Mouse (Mus musculus) forebrain, embryonic 13.5 days (tissue): Measurements from ENCODE around the gene Spindoc. TPM values are rescaled to one million over a fixed set of nuclear protein-coding genes. Genes with fewer than 3 reads are reported as not detected.

Experiments used
- ATAC-seq: fragments of 200-750 bp; cut with Nextera tagmentation; 2 replicates; pipeline ENCODE4 v1.8.0; 2017
- H3K27ac ChIP-seq: fragments of 300-500 bp; sonication (generic); 2 replicates; pipeline ENCODE4 v1.5.1; 2015; ENCODE audit warnings: inconsistent platforms, mild to moderate bottlenecking, moderate library complexity
- H3K27me3 ChIP-seq: fragments of 300-500 bp; sonication (generic); 2 replicates; pipeline ENCODE4 v1.6.1; 2015; ENCODE audit warnings: mild to moderate bottlenecking, inconsistent platforms
- H3K36me3 ChIP-seq: fragments of 300-500 bp; sonication (generic); 2 replicates; pipeline ENCODE4 v1.6.1; 2015; ENCODE audit warnings: mild to moderate bottlenecking, inconsistent platforms; ENCODE audit not compliant: poor library complexity, severe bottlenecking
- H3K4me1 ChIP-seq: fragments of 300-500 bp; sonication (generic); 2 replicates; pipeline ENCODE4 v1.6.1; 2015; ENCODE audit warnings: inconsistent platforms
- H3K4me2 ChIP-seq: fragments of 300-500 bp; sonication (generic); 2 replicates; pipeline ENCODE4 v1.6.1; 2015; ENCODE audit warnings: inconsistent platforms, mild to moderate bottlenecking, moderate library complexity
- H3K4me3 ChIP-seq: fragments of 300-500 bp; sonication (generic); 2 replicates; pipeline ENCODE4 v1.5.1; 2015; ENCODE audit warnings: mild to moderate bottlenecking, inconsistent platforms
- H3K9ac ChIP-seq: fragments of 300-500 bp; sonication (generic); 2 replicates; pipeline ENCODE4 v1.6.1; 2015; ENCODE audit warnings: mild to moderate bottlenecking, inconsistent platforms
- H3K9me3 ChIP-seq: fragments of 300-500 bp; sonication (generic); replicated peaks from 2 replicates; pipeline ENCODE4 v1.6.1; 2016; ENCODE audit warnings: inconsistent platforms
- WGBS: fragments of 180-500 bp; shearing (Covaris S2); methylation state at CpG from one replicate; pipeline ENCODE4 v1.1.7; 2015; 5-methylcytosine and 5-hydroxymethylcytosine counted together
- polyA plus RNA-seq: library from polyadenylated mRNA; unstranded; fragments of >200 nt; fragmentation: Nextera tagmentation; extraction: Ambion mirVana; gene quantifications from 2 replicates; pipeline ENCODE4 v1.2.1, GENCODE M21; 2015

The Spindoc gene
- polyA plus RNA-seq, 1 experiment from 2014 or later: 47.5 TPM

DNA sequence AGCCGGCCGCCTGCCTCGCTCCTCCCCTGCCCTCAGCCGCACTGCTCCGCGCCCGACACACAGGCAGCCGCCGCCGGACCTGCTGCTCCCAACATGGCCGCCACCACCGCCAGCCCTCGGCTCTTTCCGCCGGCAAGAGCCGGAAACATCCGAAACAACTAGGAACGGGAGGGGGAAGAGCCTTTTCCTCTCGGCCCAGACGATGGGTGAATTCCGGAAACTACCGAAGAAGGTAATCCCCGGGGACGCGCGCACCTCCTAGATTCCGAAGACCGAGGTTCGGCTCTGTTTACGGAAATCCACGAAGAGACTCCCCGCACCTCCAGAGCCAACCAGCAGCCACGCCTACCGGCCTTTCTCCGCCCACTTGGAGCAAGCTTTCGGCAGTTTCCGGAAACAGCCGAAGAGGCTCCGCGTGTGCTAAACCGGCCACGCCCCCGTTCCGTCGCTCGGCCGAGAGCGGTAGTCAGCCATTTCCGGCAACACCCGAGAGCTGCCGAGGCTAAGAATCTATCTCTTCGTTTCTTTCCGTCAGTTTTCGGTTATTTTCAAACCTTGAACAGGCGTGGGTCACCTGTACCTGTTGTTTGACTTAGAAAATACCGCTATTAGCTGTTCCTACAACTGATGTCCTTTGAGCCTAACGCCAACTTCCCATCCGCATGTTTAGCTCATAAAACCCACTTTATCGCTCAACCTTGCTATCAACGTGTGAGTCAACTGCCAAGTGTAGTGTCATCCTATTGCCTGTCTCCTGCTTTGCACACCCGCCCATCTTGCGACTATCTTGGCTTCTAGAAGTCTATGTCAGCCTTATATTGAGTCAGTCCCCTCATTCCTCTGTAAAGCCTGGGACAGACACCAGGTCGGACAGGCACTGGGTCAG lies 41.0 kb downstream of the Spindoc start, which contains the start of gene Mark2:
Mark2 (minus strand) TSS at position 349 of the 886 bp plus-strand sequence.
- Histone ChIP-seq H3K9me3 (no peaks in the 10 kb centered on the region), H3K27me3 (no peaks in the 10 kb centered on the region), H3K4me3 (peak within 1 kb of the TSS; percentile 95), H3K9ac (peak within 1 kb of the TSS; percentile 99), H3K36me3 (0 out of 2 replicates have a peak, but pooled peaks cover 9% of the 10 kb centered on the region), H3K27ac (peak within 1 kb of the TSS; percentile 92), H3K4me1 (peaks cover 44% of the 10 kb centered on the region), H3K4me2 (peak within 1 kb of the TSS; percentile 97)
- ATAC-seq: peak; percentile 95
- WGBS: 2% methylated on average over 63 of the region's 63 CpGs

DNA sequence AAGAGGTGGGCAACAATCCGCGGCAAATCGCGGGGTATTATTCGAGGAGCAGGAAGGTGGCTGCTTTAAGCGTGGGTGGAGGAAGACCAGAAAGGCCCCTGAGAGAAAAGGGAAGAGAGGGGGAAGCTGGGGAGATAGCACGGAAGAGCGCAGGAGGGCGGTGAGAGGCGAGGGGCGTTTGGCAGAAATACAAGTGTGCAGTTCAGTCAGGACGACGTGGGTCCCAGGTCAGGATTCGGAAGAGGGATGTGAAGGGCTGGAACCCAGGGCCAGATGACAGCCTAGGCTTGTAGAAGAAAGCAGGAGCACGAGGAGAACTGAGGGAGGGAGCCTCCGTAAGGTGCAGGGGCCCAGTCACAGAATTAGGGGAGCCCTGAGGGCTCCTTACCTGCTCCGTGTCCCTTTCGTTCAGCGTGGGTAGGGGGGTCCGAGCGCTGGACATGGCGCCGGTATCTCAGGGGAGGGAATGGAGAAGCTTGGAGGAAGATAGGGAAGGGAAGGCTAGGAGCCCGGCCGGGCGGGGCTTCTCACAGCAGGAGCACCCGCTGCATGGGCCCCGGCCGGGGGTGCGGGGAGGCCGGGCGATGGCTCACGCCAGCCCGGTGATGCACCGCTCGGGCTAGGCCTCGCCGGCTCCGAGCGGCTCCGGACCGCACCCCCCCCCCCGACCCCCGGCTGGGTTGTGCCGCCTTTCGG lies 41.9 kb downstream of the Spindoc start:
- 0 out of 2 replicates have a peak, but pooled peaks cover 9% of the 10 kb centered on the region for H3K36me3 ChIP-seq
- H3K9me3 ChIP-seq: no peaks in the 10 kb centered on the region
- under 1% methylated on average over 28 of the region's 46 CpGs for WGBS
- H3K27me3 ChIP-seq: no peaks in the 10 kb centered on the region
- peak overlapping the region; percentile 97 for H3K4me2 ChIP-seq
- H3K27ac ChIP-seq: peak overlapping the region; percentile 92
- H3K9ac ChIP-seq: peak overlapping the region; percentile 99
- peak overlapping the region; percentile 95 for H3K4me3 ChIP-seq
- peak; percentile 83; the same call in 1 of the 2 replicates for ATAC-seq
- peaks cover 52% of the 10 kb centered on the region for H3K4me1 ChIP-seq

DNA sequence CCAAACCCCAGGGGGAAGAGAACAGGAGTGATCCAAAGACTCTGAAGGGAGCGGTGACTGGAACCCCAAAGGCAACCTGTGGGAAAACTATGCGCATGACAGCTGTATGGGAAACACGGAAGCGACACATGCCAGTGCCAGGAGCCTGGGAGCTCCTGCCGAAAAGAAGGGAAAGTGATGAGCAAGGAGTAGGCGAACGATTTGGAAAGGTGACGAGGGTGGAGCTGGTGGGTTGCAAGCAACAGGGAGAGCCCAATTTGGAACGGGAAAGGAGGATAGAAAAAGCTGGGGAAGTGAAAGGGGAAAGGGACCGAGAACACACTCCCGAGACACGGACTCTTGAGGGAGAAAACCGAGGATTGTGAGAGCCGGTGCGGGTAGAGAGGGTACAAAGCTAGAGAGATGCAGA lies 42.4 kb downstream of the Spindoc start:
- peaks cover 52% of the 10 kb centered on the region for H3K4me1 ChIP-seq
- ATAC-seq: no peak
- H3K27ac ChIP-seq: 0 out of 2 replicates have a peak overlapping the region, but pooled peaks have one; percentile 92
- peak overlapping the region; percentile 97 for H3K4me2 ChIP-seq
- WGBS: under 1% methylated on average over 15 of the region's 15 CpGs
- H3K9me3 ChIP-seq: no peaks in the 10 kb centered on the region
- H3K27me3 ChIP-seq: no peaks in the 10 kb centered on the region
- H3K36me3 ChIP-seq: 0 out of 2 replicates have a peak, but pooled peaks cover 9% of the 10 kb centered on the region
- peak overlapping the region; percentile 95 for H3K4me3 ChIP-seq
- peak overlapping the region; percentile 99 for H3K9ac ChIP-seq

DNA sequence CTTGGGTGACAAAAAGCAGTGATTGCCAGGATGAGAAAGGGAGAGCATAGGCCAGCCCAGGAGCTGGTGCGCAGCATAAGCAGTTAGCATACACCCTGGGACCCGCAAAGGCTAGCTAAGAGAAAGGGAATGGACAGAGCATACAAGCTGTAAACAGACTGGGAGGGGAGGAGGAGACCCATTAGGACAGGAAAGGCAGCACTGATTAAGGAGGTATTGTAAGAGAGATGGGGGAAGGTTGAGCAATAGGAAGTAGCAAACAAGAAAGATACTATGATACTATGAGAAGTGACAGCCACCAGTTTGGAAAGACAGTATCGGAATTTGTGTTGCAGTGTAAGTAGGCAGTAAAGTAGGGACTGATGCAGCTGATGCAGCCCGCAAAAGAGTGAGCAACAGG lies 42.9 kb downstream of the Spindoc start:
- H3K4me1 ChIP-seq: peaks cover 49% of the 10 kb centered on the region
- WGBS: 43% methylated on average over 4 of the region's 4 CpGs

DNA sequence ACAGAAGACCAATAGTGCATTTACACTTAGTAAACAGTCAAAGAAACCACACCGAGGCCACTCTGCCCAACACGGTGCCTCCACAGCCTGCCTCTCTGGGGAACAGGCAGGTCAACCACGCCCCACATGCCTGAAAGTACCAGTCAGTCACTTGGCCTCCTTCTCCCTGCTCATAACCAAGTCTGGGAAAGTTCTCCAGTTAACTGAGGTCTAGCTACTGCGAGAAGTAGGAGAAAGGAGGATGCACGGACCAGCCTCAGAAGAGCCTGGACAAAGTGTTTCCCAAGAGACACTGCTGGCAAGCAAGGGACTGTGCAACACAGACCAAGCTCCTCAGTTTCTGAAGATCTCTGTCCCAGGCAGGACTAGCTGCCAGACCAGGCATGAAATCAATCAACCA lies 43.8 kb downstream of the Spindoc start:
- peaks cover 49% of the 10 kb centered on the region for H3K4me1 ChIP-seq
- H3K4me3 ChIP-seq: peak overlapping the region; percentile 95

More for the DNA sequence above, 42.9 kb downstream of the Spindoc start:
- Histone ChIP-seq H3K27ac (no peak overlapping the region), H3K4me3 (peak overlapping the region; percentile 95), H3K36me3 (0 out of 2 replicates have a peak, but pooled peaks cover 9% of the 10 kb centered on the region), H3K27me3 (no peaks in the 10 kb centered on the region), H3K9me3 (no peaks in the 10 kb centered on the region), H3K4me2 (peak overlapping the region; percentile 97), H3K9ac (peak overlapping the region; percentile 99)
- ATAC-seq: no peak

GRCm38 (mm10) chr19:7337781-7338342 lies 44.9 kb downstream of the Spindoc start:
- H3K4me3 ChIP-seq: no peak overlapping the region
- 92% methylated on average over 2 of the region's 2 CpGs for WGBS
- ATAC-seq: no peak
- no peaks in the 10 kb centered on the region for H3K9me3 ChIP-seq
- H3K27me3 ChIP-seq: no peaks in the 10 kb centered on the region
- no peak overlapping the region for H3K4me2 ChIP-seq
- H3K4me1 ChIP-seq: peaks cover 49% of the 10 kb centered on the region
- peak overlapping the region; percentile 99; the same call in 1 of the 2 replicates for H3K9ac ChIP-seq
- H3K27ac ChIP-seq: no peak overlapping the region
- peaks cover 20% of the 10 kb centered on the region; the same call in 1 of the 2 replicates for H3K36me3 ChIP-seq

More for the DNA sequence above, 43.8 kb downstream of the Spindoc start:
- Histone ChIP-seq H3K36me3 (peaks cover 11% of the 10 kb centered on the region; the same call in 1 of the 2 replicates), H3K9ac (peak overlapping the region; percentile 99), H3K27me3 (no peaks in the 10 kb centered on the region), H3K9me3 (no peaks in the 10 kb centered on the region), H3K4me2 (peak overlapping the region; percentile 97), H3K27ac (no peak overlapping the region)
- WGBS: 68% methylated on average over 5 of the region's 5 CpGs
- ATAC-seq: no peak

DNA sequence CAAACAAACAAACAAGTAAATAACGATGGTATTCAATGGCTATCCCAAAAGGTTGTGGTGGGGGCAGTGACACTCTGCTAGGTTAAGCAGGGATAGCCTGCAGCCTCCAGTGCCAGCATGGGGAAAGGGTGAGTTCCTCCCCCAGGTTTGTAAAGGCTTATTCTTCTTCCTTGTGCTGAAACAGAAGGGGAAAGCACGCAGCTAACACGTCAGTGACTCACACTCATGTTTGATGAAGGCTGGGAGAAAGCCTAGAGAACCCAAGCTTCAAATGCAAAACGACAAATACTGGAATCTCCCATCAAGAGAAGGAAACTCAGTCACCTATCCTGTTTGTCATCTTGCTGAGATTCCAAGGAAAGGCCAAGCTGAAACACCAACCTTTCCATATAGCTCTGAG lies 47.1 kb downstream of the Spindoc start:
- peaks cover 44% of the 10 kb centered on the region for H3K4me1 ChIP-seq
- H3K9ac ChIP-seq: no peak overlapping the region
- WGBS: 87% methylated on average over 4 of the region's 4 CpGs
- ATAC-seq: no peak
- no peak overlapping the region for H3K4me2 ChIP-seq
- no peaks in the 10 kb centered on the region for H3K9me3 ChIP-seq
- no peak overlapping the region for H3K4me3 ChIP-seq
- peaks cover 20% of the 10 kb centered on the region; the same call in 1 of the 2 replicates for H3K36me3 ChIP-seq
- H3K27me3 ChIP-seq: no peaks in the 10 kb centered on the region
- H3K27ac ChIP-seq: no peak overlapping the region

DNA sequence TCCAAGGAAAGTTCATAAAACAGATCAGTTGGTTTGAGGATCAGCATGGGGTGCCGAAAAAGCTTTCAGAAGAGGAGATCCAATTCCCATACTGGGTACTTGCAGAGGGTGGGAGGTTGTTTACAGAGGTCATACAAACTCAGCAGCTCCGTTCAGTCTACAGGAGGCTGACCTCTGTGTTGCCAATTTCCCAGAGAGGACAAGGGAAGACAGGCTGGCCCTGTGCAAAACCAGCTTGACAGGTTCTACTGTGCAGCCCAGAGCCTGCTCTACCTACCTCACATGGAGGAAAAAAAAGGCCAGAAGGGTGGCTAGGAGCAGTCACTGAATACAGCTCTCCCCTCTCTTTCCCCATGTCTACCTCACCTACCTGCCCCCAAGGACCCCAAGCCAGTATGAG lies 48.7 kb downstream of the Spindoc start:
- peaks cover 20% of the 10 kb centered on the region; the same call in 1 of the 2 replicates for H3K36me3 ChIP-seq

GRCm38 (mm10) chr19:7321391-7321790 lies 61.4 kb downstream of the Spindoc start:
- H3K9ac ChIP-seq: no peak overlapping the region
- H3K27ac ChIP-seq: no peak overlapping the region
- peaks cover 1% of the 10 kb centered on the region; the same call in 1 of the 2 replicates for H3K36me3 ChIP-seq
- H3K27me3 ChIP-seq: no peaks in the 10 kb centered on the region
- no peaks in the 10 kb centered on the region for H3K9me3 ChIP-seq
- H3K4me2 ChIP-seq: no peak overlapping the region
- no peak overlapping the region for H3K4me3 ChIP-seq
- H3K4me1 ChIP-seq: peaks cover 12% of the 10 kb centered on the region; the same call in 1 of the 2 replicates
- WGBS: 48% methylated on average over 3 of the region's 3 CpGs
- ATAC-seq: no peak

More for the DNA sequence above, 48.7 kb downstream of the Spindoc start:
- Histone ChIP-seq H3K27ac (no peak overlapping the region), H3K9ac (no peak overlapping the region), H3K4me1 (peaks cover 29% of the 10 kb centered on the region), H3K27me3 (no peaks in the 10 kb centered on the region), H3K4me3 (no peak overlapping the region), H3K4me2 (no peak overlapping the region), H3K9me3 (no peaks in the 10 kb centered on the region)
- no peak for ATAC-seq
- 82% methylated on average over 2 of the region's 2 CpGs for WGBS

DNA sequence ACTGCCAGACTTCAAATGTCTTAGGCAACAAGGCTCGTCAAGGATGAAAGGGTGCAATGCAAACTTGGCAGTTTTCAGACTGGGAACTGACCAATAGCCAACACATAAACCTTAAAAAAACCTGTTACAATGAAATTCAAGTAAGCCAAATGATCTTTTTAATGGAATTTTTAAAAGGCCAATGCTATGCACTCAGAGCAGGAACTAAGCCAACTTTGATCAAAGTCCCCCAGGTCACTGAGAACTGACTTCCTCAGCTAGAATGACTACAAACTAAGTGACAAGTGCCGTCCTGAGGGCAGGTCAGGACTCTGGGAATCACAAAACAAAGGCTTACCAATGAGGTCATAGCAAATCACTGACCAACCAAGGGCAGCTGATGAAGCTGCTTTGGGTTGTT lies 62.6 kb downstream of the Spindoc start:
- Histone ChIP-seq H3K4me3 (no peak overlapping the region), H3K9me3 (no peaks in the 10 kb centered on the region), H3K4me2 (no peak overlapping the region), H3K27ac (no peak overlapping the region), H3K27me3 (no peaks in the 10 kb centered on the region), H3K36me3 (no peaks in the 10 kb centered on the region), H3K4me1 (peaks cover 24% of the 10 kb centered on the region), H3K9ac (no peak overlapping the region)
- ATAC-seq: no peak
- WGBS: 65% methylated on average over 2 of the region's 2 CpGs

GRCm38 (mm10) chr19:7317716-7318115 lies 65.1 kb downstream of the Spindoc start:
- peaks cover 34% of the 10 kb centered on the region for H3K4me1 ChIP-seq
- no peak overlapping the region for H3K4me3 ChIP-seq
- no peaks in the 10 kb centered on the region for H3K9me3 ChIP-seq
- no peak for ATAC-seq
- H3K9ac ChIP-seq: no peak overlapping the region
- no peaks in the 10 kb centered on the region for H3K27me3 ChIP-seq
- WGBS: 89% methylated on average over 4 of the region's 4 CpGs
- H3K4me2 ChIP-seq: no peak overlapping the region
- no peak overlapping the region for H3K27ac ChIP-seq
- H3K36me3 ChIP-seq: no peaks in the 10 kb centered on the region
